Mouse (Mus musculus) CD4-positive, CD25-positive, alpha-beta regulatory T cell, adult 9 weeks (primary cell): Measurements from ENCODE around the gene Olfr951. TPM values are rescaled to one million over a fixed set of nuclear protein-coding genes. Genes with fewer than 3 reads are reported as not detected.

Source experiments
- polyA plus RNA-seq: library from polyadenylated mRNA; unstranded; fragments of 100-300 nt; shearing (Covaris generic); gene quantifications from one replicate; pipeline ENCODE4 v1.2.1, GENCODE M21; 2017

Gene Olfr951
- polyA plus RNA-seq, result not detected

DNA sequence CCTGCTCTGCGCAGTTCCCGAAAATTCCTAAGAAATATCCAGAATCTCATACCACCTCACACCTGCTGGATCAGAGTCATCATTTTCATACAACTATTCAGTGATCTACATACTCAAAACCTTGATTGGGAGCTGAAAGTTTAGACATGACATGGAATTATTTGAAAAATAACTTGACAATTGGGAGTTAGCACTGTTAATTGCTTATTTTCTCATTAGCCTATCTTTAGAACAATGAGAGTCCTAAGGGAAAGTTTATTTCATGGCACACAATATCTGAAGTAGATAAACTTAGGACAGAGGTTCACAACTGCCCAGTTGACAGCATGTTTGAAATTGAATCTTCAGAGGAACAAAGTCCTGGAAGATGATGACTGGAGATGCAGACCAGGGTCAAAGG is at the start of gene Olfr951:
Gene Olfr951, plus strand, starts transcription at position 301 of the 400 bp plus-strand sequence.

DNA sequence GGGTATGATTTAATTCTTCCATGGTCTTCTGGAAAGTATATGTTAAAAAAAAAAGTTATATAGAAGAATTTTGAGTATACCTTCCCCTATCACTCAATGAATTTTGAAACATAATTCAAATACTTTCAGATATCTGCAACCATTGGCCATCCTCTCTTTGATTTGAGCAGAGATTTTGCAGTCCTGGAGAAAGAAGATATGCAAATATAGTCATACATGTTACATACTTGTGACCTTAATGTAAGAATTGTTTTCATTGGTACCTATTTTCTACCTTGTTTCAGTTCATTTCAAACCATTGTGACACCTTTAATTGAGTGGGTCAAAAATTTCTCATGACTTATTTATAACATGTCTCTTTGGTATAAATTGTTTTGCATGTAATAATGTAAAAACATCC is 39.8 kb downstream of the Olfr951 start, which contains the start of gene Olfr952:
Gene Olfr952, minus strand, starts transcription at position 101 of the 400 bp plus-strand sequence.

Other genes with a start within 250 kb of the Olfr951 start
- not detected for gene Olfr943, start 221.1 kb upstream of the Olfr951 start, polyA plus RNA-seq
- gene Olfr944, start 185.5 kb upstream of the Olfr951 start, polyA plus RNA-seq, result not detected
- not detected for gene Olfr1537, start 137.4 kb upstream of the Olfr951 start, polyA plus RNA-seq
- gene Olfr945, start 110.6 kb upstream of the Olfr951 start, polyA plus RNA-seq, result not detected
- not detected for gene Olfr948, start 61.4 kb upstream of the Olfr951 start, polyA plus RNA-seq
- gene Olfr952, start 39.7 kb downstream of the Olfr951 start, polyA plus RNA-seq, result not detected
- not detected for gene Olfr954, start 69.3 kb downstream of the Olfr951 start, polyA plus RNA-seq
- not detected for gene Olfr955, start 84.5 kb downstream of the Olfr951 start, polyA plus RNA-seq
- not detected for gene Olfr44, start 106.6 kb downstream of the Olfr951 start, polyA plus RNA-seq
- not detected for gene Olfr957, start 128.4 kb downstream of the Olfr951 start, polyA plus RNA-seq
- gene Olfr958, start 166.6 kb downstream of the Olfr951 start, polyA plus RNA-seq, result not detected
- gene Olfr959, start 188.2 kb downstream of the Olfr951 start, polyA plus RNA-seq, result not detected
- gene AW551984, start 217.0 kb downstream of the Olfr951 start, polyA plus RNA-seq, result not detected
- gene Olfr148, start 223.2 kb downstream of the Olfr951 start, polyA plus RNA-seq, result not detected
- gene Olfr960, start 234.0 kb downstream of the Olfr951 start, polyA plus RNA-seq, result not detected